Mouse (Mus musculus) spleen, embryonic (tissue): Measurements from ENCODE around the gene Cltb.

Experiments used
- CTCF ChIA-PET: fragments of 350-600 bp; sonication (Branson Sonifier 250); formaldehyde crosslinking; loops from one replicate; lab custom pipeline; 2022; lab: Charles Lee

Cltb gene

DNA sequence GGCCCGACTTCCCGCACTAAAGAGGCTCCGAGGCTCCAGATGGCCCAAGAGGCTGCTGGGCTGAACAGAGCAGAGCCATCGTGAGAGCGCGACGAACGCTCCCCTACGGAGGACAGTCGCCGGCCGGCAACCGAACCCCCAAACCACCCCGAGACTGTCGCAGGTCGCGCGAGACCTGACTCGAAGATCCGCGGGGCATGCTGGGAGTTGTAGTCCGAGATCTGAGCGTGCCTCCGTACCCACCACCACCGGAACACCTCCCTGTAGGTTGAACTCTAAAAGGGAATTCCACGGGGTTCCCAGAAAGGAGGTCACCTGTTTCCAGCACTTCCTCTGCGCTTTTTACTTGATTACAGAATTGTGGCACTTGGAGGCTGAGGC lies 46.0 kb downstream of the Cltb start, which contains the start of gene 4833439L19Rik:
Gene 4833439L19Rik, minus strand, starts transcription at position 235 of the 381 bp plus-strand sequence.
- CTCF ChIA-PET = interaction anchor here (1.1 kb wide), 1 partner anchor 60 kb away, joined by 8 read pairs; no protein-coding TSS in a partner anchor

DNA sequence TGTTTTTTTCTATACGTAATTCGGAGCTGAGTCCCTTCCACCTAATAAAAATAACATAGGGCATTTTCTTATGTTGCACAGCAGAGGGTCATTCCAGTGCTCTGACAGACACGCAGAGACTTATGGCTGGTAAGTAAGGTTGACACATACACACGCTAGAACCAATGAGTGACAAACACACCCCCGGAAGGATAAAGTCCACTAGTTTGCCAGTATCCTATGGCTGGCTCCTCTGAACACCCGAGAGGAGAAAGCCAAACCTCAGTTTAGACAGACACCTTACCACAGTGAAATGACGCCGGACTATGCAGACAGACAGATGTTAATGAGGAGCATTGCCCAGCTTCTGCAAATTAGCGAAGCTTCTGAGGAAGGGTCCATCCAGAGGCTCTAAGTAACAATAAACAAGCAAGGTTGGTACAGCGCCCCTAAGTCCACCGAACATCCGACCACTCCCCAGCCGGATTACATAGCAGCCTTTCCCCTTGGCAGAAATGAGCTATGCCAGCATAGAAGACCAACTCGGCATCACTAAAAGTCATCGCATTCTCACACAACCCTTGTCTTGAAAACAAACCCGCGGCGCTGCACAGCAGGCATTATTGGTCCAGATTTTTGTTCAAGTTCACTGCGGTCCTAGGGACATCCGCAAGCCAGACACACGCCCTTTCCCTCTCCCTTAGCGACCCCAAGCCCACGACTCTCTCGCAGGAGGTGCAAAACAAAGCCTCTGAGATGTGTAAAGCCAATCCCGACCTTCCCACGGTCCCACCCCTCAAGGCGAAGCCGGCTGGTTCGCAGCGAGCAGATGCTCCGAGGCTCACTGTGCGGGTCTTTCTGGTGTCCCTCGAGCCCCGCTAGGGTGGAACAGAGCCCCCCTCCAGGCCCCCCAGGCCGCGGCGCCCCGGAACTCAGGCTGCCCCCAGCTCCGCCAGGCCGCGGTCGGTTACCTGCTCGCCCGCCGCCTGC lies 46.6 kb downstream of the Cltb start:
- CTCF ChIA-PET = no interaction called here

DNA sequence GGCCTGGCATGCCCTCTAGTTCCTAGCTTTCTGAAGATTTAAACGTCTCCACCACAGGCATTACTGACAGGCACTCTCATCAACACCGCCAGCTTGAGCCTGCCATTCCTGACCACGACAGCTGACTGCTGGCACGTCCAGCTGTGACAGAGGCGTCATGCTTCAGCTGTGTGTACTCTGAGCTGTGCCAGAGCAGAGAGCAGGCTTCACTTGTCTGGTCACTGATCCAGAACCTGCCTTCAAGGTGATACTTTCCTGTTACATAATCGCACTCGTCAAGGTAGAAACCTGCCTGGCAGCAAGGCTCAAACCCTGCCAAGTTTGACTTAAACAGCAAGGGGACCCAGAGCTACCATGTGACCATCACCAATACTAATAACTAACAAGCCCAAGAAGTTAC lies 48.6 kb downstream of the Cltb start:
- CTCF ChIA-PET = interaction anchor here (1.5 kb wide), 1 partner anchor 87 kb away, joined by 4 read pairs; no protein-coding TSS in a partner anchor

DNA sequence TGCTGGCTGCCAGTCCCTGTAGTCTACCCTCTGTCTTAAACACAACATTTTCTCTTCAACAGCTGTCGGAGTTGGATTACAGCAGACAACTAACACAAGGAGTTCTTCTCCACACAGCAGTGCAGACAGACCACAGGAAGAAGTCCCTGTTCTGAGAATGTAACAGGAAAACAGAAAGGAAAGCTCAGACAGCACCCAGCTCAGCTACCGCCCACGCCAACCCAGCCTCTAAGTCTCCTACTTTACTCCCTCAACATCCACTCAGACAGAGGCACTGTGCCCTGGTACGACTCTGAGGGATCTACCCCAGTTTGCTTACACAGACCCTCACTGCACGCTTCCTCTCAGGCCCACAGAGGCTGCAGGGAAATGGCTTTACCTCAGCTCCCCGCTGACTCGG lies 50.5 kb downstream of the Cltb start:
- CTCF ChIA-PET = no interaction called here

DNA sequence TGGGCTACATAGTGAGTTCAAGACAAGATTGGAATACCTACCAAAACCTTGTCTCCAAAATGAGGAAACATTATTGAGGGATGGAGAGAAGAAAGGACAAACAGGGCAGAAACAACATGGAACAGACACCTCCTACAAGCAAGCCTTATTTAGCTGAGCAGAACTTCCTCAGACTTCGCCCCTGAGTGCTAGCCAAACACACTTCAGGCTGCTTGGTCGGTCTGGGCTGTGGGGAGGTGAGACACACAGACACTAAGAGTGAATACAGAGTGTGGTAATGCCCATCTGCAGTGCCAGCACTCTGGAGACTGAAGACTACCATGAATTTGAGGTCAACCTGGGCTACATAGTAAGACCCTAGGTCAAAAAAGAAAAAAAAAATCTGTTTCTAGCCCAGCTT lies 51.5 kb downstream of the Cltb start:
- CTCF ChIA-PET = no interaction called here

DNA sequence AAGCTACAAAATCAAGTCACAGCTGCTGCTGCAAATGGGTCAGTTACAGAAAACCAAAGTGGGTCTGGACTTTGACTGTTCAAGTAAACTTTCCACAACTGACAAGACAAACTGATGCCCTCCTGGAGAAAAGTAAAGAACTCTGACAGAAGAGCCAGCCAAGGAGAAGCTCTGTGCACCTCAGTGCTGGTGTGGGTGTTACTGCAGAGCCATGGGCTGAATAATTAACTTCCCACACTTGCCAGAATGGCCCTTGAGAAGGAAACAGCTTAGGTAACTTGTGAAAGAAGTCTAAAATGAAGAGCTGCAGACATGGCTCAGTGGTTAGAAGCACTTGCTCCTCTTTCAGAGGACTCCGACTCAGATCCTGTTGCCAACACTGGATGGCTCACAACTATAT lies 53.5 kb downstream of the Cltb start:
- CTCF ChIA-PET = interaction anchor here (0.6 kb wide), 1 partner anchor 777 kb away, joined by 3 read pairs; no protein-coding TSS in a partner anchor

DNA sequence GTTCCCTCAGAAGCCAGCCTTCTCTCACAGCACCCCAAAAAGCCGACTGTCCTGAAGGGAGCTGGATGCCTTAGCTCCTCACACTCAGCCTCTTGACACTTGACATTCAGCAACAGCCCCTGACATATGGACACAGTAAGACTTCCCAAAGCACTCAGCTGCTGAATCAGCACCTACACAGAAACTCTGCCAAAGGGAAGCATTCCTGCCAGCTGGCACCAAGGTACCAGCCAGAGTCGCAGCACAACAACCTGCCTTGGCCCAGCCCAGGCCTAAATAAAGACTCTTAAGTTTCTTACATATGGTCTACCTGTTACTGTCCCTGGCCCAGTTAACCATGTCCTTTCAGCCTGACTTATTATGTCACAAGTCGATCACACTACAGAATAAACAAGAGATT lies 54.3 kb downstream of the Cltb start:
- CTCF ChIA-PET = interaction anchor here (0.6 kb wide), 1 partner anchor 778 kb away, joined by 3 read pairs; no protein-coding TSS in a partner anchor

DNA sequence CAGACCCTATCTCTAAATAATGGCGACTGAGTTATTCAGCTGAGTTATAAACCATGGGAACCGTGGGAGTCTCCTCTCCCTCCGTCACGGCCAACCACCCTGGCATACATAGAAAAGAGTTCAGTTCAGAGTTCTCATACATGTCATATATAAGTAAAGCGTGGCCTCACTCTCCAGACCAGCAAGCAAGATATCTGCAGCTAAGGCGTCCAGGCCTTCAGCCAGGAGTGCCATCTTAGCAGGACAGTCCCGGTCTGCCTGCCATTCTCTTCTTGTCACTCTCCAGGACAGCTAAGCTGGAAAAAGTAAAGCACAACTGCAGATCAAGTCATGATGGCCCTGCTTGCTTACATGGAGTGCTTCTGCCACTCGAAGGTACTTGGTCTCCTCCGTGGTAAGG lies 55.0 kb downstream of the Cltb start:
- CTCF ChIA-PET = no interaction called here

DNA sequence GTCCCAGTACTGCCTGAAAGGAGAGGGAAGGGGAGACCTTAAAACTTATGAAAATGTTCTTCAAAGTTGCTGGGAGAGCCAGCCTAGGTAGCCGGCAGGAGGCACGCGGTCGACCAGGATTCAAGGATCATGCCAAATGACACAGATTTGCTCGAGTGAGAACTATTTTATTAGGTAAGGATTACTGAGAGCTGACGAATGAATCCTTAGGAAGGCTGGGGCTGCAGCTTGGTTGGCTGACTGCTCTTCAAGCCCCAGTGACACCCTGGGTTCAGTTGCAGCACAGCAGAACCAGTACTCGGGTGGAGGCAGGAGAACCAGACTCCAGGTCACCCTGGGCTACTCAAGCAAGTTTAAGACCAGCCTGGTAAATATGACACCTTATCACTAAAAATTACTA lies 63.1 kb downstream of the Cltb start:
- CTCF ChIA-PET = interaction anchor here (0.5 kb wide), 1 partner anchor 101 kb away, joined by 6 read pairs; no protein-coding TSS in a partner anchor
